Mouse (Mus musculus) heart, embryonic 15.5 days (tissue): ENCODE data around the gene Olfr1226. TPM values are rescaled to one million over a fixed set of nuclear protein-coding genes. Genes with fewer than 3 reads are reported as not detected.
"Not testable (repeated sequence)": the region's sequence is repeated elsewhere in the genome, so short reads cannot be mapped to it uniquely, and the experiment has no call there.

Experiments used
- ATAC-seq: fragments of 200-750 bp; cut with Nextera tagmentation; replicated peaks from 2 replicates; pipeline ENCODE4 v1.8.0; 2017; ENCODE audit warnings: low read depth, moderate TSS enrichment; ENCODE audit not compliant: insufficient number of reproducible peaks, insufficient read depth, low FRiP score
- H3K27ac ChIP-seq: fragments of 300-500 bp; sonication (generic); 2 replicates; pipeline ENCODE4 v1.5.1; 2015; ENCODE audit warnings: mild to moderate bottlenecking, inconsistent platforms
- H3K27me3 ChIP-seq: fragments of 300-500 bp; sonication (generic); 2 replicates; pipeline ENCODE4 v1.6.1; 2015; ENCODE audit warnings: inconsistent platforms
- H3K36me3 ChIP-seq: fragments of 300-500 bp; sonication (generic); 2 replicates; pipeline ENCODE4 v1.6.1; 2015; ENCODE audit warnings: mild to moderate bottlenecking, inconsistent platforms
- H3K4me1 ChIP-seq: fragments of 300-500 bp; sonication (generic); replicated peaks from 2 replicates; pipeline ENCODE4 v1.6.1; 2015; ENCODE audit warnings: inconsistent platforms
- H3K4me2 ChIP-seq: fragments of 300-500 bp; sonication (generic); 2 replicates; pipeline ENCODE4 v1.6.1; 2015; ENCODE audit warnings: inconsistent platforms, mild to moderate bottlenecking, moderate library complexity
- H3K4me3 ChIP-seq: fragments of 300-500 bp; sonication (generic); 2 replicates; pipeline ENCODE4 v1.5.1; 2015; ENCODE audit warnings: mild to moderate bottlenecking, inconsistent platforms
- H3K9ac ChIP-seq: fragments of 300-500 bp; sonication (generic); 2 replicates; pipeline ENCODE4 v1.6.1; 2015; ENCODE audit warnings: mild to moderate bottlenecking, inconsistent platforms
- H3K9me3 ChIP-seq: fragments of 300-500 bp; sonication (generic); replicated peaks from 2 replicates; pipeline ENCODE4 v1.6.1; 2016; ENCODE audit warnings: inconsistent platforms
- WGBS: fragments of 180-500 bp; shearing (Covaris S2); methylation state at CpG from one replicate; pipeline ENCODE4 v1.1.7; 2015; ENCODE audit warnings: mixed read lengths; 5-methylcytosine and 5-hydroxymethylcytosine counted together
- polyA plus RNA-seq: library from polyadenylated mRNA; unstranded; fragments of >200 nt; fragmentation: Nextera tagmentation; extraction: Ambion mirVana; gene quantifications from 2 replicates; pipeline ENCODE4 v1.2.1, GENCODE M21; 2015

Olfr1226 gene
- not detected in 2 replicates for polyA plus RNA-seq

DNA sequence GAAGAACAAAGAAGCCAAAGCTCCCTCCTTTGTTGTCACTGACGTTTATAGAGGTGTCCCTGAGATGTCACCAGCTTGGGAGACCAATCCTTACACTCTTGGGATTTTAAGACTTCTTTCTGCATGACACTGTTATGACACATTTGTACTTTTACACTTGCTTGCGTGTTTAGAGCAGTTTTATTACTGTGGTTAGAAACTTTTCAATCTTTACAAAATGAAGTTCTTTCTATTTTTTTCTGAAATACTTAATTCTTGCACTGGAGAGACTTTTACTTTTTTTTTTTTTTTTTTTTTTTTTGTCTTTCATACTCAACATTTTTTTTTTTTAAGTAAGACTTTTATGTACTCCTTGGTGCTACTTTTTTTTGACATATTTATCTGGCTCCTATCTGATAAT lies at the start of gene Olfr1226:
Gene Olfr1226 (minus strand): TSS at position 101 of the 400 bp plus-strand sequence.
- Histone ChIP-seq H3K27me3 (no peaks in the 10 kb centered on the region), H3K9me3 (no peaks in the 10 kb centered on the region), H3K36me3 (no peaks in the 10 kb centered on the region), H3K9ac (no peak within 1 kb of the TSS), H3K4me2 (no peak within 1 kb of the TSS), H3K4me3 (no peak within 1 kb of the TSS), H3K27ac (no peak within 1 kb of the TSS), H3K4me1 (no peaks in the 10 kb centered on the region)
- WGBS, result 67% methylated on average over 2 of the region's 2 CpGs
- no peak for ATAC-seq

DNA sequence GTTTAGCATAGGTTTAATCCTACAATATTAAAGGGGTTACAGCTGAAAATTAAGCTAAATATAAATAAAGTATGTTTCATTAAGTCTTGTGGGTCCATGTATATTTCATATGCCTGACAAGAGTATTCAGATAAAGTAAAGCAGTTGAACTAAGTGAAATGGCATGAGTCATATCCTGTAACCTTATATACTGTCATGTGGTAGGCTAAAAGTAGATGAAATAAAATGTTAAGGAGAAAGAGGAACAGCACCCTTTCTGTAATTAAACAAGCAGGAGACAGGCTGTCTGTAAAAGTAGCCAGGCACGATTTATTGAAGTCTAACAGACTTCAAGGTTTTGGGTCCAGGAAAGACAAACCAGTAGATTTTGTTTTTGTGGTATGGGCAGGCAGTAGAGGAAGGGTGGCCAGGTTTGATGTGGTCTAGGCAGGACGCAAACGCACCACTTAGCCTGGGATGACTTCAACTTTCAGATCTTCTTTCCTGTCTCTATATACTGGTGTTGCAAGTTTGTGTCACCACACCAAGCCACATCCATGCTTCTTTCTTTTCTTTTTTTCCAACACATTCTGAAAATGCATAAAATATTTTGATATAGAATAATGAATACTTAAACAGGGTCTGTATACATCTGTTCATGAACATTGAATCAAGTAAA lies 3.4 kb downstream of the Olfr1226 start:
- WGBS, result 74% methylated on average over 3 of the region's 3 CpGs
- Histone ChIP-seq H3K27me3 (no peaks in the 10 kb centered on the region), H3K27ac (no peak overlapping the region), H3K4me2 (no peak overlapping the region), H3K4me1 (no peaks in the 10 kb centered on the region), H3K36me3 (no peaks in the 10 kb centered on the region), H3K9ac (no peak overlapping the region), H3K9me3 (no peaks in the 10 kb centered on the region), H3K4me3 (no peak overlapping the region)
- no peak for ATAC-seq

DNA sequence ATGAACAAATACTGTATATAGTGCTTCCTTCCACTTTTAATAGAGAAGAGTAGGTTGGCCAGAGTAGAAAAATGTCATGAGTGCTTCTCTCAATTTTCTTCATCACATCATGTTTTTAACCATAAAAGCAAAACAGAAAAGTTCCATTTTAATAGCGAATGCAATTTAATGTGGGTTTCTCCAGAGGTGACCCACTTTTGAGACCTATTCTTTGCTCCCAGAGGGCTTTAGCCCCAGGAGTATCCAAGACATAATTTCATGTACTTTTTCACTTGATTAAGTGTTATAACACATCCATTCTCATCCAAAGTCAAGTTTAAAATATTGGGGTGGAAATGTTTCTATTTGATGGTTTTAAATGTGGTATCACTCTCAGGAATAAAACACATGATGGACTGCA lies 25.3 kb downstream of the Olfr1226 start, which contains the start of gene Olfr1225:
Gene Olfr1225 (minus strand): TSS at position 101 of the 400 bp plus-strand sequence.
- Histone ChIP-seq H3K4me1 (no peaks in the 10 kb centered on the region), H3K9ac (no peak within 1 kb of the TSS), H3K36me3 (no peaks in the 10 kb centered on the region), H3K4me3 (no peak within 1 kb of the TSS), H3K27me3 (no peaks in the 10 kb centered on the region), H3K9me3 (no peaks in the 10 kb centered on the region), H3K4me2 (no peak within 1 kb of the TSS), H3K27ac (no peak within 1 kb of the TSS)
- no peak for ATAC-seq
- WGBS, result 76% methylated on average over 1 of the region's 1 CpGs

DNA sequence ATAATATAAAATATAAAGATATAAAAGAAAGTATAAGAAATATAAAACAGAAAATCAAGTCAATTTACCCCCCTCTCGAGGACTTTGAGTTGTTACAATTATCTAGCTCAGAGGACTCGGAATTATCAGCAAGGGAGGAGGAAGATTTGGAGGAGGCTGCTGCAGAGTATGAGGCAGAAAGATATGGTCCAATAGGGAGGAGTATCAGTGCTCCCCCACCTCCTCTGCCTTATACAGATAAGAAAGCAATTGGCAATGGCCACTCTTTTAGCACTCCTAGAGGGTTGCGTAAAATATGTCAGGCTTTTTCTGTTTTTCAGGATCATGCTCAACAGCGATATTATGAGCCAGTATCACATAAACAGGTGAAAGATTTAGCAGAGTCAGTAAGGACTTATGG lies 35.1 kb downstream of the Olfr1226 start:
- not testable (repeated sequence) for H3K27ac ChIP-seq, H3K4me2 ChIP-seq, H3K4me3 ChIP-seq, H3K4me1 ChIP-seq, ATAC-seq, H3K27me3 ChIP-seq, H3K9me3 ChIP-seq, H3K36me3 ChIP-seq, H3K9ac ChIP-seq
- WGBS, result 83% methylated on average over 4 of the region's 4 CpGs

DNA sequence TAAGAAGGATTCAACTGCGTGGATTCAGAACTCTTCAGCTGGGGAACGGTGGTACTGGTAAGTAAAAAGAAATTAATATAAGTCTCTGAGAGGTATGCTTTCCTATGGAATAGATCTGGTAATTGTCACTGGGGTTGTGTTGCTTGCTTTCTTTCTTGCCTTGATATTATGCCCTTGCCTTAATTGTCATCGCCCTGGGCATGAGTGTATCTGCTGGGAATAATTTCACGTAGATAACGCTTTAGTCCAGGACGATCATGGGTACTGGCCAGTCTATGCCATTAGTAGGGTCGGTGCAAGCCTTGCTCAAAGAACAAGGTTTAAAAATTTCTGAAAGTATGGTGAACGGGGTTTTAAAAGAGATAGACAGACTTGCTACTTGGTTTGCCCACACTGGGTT lies 35.9 kb downstream of the Olfr1226 start, which contains the start of gene Olfr1224-ps1:
Gene Olfr1224-ps1 (minus strand): TSS at position 101 of the 400 bp plus-strand sequence.
- not testable (repeated sequence) for ATAC-seq, H3K4me1 ChIP-seq, H3K27me3 ChIP-seq, H3K9me3 ChIP-seq, H3K27ac ChIP-seq, H3K4me2 ChIP-seq, H3K36me3 ChIP-seq, H3K9ac ChIP-seq, H3K4me3 ChIP-seq
- 84% methylated on average over 8 of the region's 8 CpGs for WGBS

DNA sequence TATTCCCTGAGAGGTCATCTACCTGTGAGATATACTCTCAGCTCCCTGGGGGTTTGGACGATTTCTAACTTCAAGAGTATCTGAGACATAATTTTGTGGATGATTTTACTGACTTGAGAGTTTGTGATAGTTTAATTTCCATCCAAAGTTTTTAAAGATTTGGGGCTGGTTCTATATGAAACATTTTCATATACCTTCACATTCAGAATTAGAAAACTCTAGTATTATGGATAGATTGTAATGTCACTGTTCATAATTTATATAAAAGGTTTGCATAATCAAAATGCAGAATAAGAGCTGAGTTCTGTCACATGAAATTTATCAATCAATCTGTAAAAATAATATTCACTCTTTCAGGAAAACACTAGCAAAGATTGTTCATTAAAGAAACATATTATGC lies 48.4 kb downstream of the Olfr1226 start, which contains the start of gene Olfr1223:
Gene Olfr1223 (minus strand): TSS at position 101 of the 400 bp plus-strand sequence.
- H3K9ac ChIP-seq, result no peak within 1 kb of the TSS
- no peak within 1 kb of the TSS for H3K4me3 ChIP-seq
- H3K4me1 ChIP-seq, result no peaks in the 10 kb centered on the region
- no peaks in the 10 kb centered on the region for H3K9me3 ChIP-seq
- 66% methylated on average over 1 of the region's 1 CpGs for WGBS
- H3K27ac ChIP-seq, result no peak within 1 kb of the TSS
- no peak within 1 kb of the TSS for H3K4me2 ChIP-seq
- no peaks in the 10 kb centered on the region for H3K36me3 ChIP-seq
- no peaks in the 10 kb centered on the region for H3K27me3 ChIP-seq
- no peak for ATAC-seq

Other genes with a start within 250 kb of the Olfr1226 start
- gene Olfr1212, start 246.1 kb downstream of the Olfr1226 start, polyA plus RNA-seq, result not detected in 2 replicates
- not detected in 2 replicates for gene Gm13762, start 219.8 kb downstream of the Olfr1226 start, polyA plus RNA-seq
- gene Olfr1214, start 207.4 kb downstream of the Olfr1226 start, polyA plus RNA-seq, result not detected in 2 replicates
- gene Olfr1215, start 193.1 kb downstream of the Olfr1226 start, polyA plus RNA-seq, result not detected in 2 replicates
- gene Olfr1216, start 181.7 kb downstream of the Olfr1226 start, polyA plus RNA-seq, result not detected in 2 replicates
- not detected in 2 replicates for gene Olfr1217, start 168.0 kb downstream of the Olfr1226 start, polyA plus RNA-seq
- gene Olfr1218, start 138.9 kb downstream of the Olfr1226 start, polyA plus RNA-seq, result not detected in 2 replicates
- gene Olfr1219, start 116.5 kb downstream of the Olfr1226 start, polyA plus RNA-seq, result not detected in 2 replicates
- gene Olfr1220, start 93.2 kb downstream of the Olfr1226 start, polyA plus RNA-seq, result not detected in 2 replicates
- gene Olfr1221, start 82.8 kb downstream of the Olfr1226 start, polyA plus RNA-seq, result not detected in 2 replicates
- gene Olfr1222, start 67.0 kb downstream of the Olfr1226 start, polyA plus RNA-seq, result not detected in 2 replicates
- not detected in 2 replicates for gene Olfr1223, start 48.5 kb downstream of the Olfr1226 start, polyA plus RNA-seq
- not detected in 2 replicates for gene Olfr1224-ps1, start 36.0 kb downstream of the Olfr1226 start, polyA plus RNA-seq
- not detected in 2 replicates for gene Olfr1225, start 25.4 kb downstream of the Olfr1226 start, polyA plus RNA-seq
- not detected in 2 replicates for gene Olfr1228, start 54.0 kb upstream of the Olfr1226 start, polyA plus RNA-seq
- gene Olfr1229, start 88.0 kb upstream of the Olfr1226 start, polyA plus RNA-seq, result not detected in 2 replicates
- gene Olfr1230, start 97.2 kb upstream of the Olfr1226 start, polyA plus RNA-seq, result not detected in 2 replicates
- gene Olfr1231, start 107.0 kb upstream of the Olfr1226 start, polyA plus RNA-seq, result not detected in 2 replicates
- not detected in 2 replicates for gene Olfr1232, start 129.6 kb upstream of the Olfr1226 start, polyA plus RNA-seq
- gene Olfr1233, start 142.3 kb upstream of the Olfr1226 start, polyA plus RNA-seq, result not detected in 2 replicates
- gene Olfr1234, start 164.8 kb upstream of the Olfr1226 start, polyA plus RNA-seq, result not detected in 2 replicates
- not detected in 2 replicates for gene Olfr1238, start 209.6 kb upstream of the Olfr1226 start, polyA plus RNA-seq
- gene Olfr1239, start 220.4 kb upstream of the Olfr1226 start, polyA plus RNA-seq, result not detected in 2 replicates
- not detected in 2 replicates for gene Olfr1240, start 243.0 kb upstream of the Olfr1226 start, polyA plus RNA-seq